Mouse (Mus musculus): ENCODE measurements around the gene Fgfr2. TPM values are rescaled to one million over a fixed set of nuclear protein-coding genes. Genes with fewer than 3 reads are reported as not detected.
"Not testable (repeated sequence)": the region's sequence is repeated elsewhere in the genome, so short reads cannot be mapped to it uniquely, and the experiment has no call there.

The Fgfr2 gene
- polyA plus RNA-seq, 1 experiment: 3.0 TPM

DNA sequence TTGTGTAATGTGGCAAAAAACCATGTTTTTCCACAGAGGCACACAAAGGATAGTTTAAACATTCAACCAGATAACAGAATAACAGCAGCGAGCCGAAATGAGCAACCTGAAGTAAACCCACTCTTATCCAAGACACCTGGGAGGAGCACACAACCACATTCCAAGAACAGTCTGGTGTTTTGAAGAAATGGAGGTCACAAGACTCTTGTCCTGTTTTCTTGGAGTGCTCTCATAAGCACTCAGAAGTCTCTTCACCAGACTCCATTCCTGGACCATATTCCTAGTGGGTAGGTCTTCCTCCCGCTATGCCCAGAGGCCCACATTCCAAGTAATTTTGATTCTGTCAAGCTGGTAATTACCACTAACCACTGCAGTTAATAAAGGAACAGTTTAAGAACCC, 1973.0 kb downstream of the Fgfr2 start:
- Histone ChIP-seq H3K27ac (ENCODE audit: control insufficient read depth, insufficient read depth, low read depth, low read length) (no peak overlapping the region), H3K27me3 (ENCODE audit: control insufficient read depth, insufficient read depth, low read length) (no peaks in the 10 kb centered on the region), H3K36me3 (ENCODE audit: control insufficient read depth, insufficient read depth, low read length) (no peaks in the 10 kb centered on the region), H3K4me1 (ENCODE audit: control insufficient read depth, insufficient read depth, low read length) (no peaks in the 10 kb centered on the region), H3K4me3 (ENCODE audit: control insufficient read depth, low read depth, low read length) (no peak overlapping the region)
- TF ChIP-seq CTCF (IDR thresholded peaks at IDR 0.05; ENCODE audit: control insufficient read depth, insufficient read depth, insufficient replicate concordance, low read depth, low read length) (no peak), POLR2A (IDR thresholded peaks at IDR 0.05; ENCODE audit: control insufficient read depth, low read depth, low read length) (no peak)

DNA sequence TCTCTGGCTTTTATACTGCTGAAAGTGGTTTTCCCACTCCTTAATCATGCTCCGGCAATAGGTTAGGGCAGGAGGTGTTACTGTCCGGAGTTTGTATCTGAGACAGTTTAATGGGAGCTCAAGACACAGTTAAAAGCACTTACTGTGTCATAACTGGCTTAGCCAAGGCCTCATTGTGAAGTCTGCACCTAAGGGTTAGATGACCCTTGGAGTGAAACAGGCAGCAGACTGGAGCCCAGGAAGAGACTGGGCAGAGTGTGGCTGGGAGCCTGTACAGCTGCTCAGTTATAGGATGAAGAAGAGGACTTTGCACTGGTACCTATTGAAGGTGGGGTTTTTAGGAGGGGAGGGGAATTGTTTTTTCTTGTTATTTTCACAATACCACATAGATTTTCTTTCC, 1976.9 kb downstream of the Fgfr2 start, which contains the start of gene 4933402N03Rik:
TSS of gene 4933402N03Rik (minus strand) at position 101 of the 400 bp plus-strand sequence.
- TF ChIP-seq POLR2A (IDR thresholded peaks at IDR 0.05; ENCODE audit: control insufficient read depth, low read depth, low read length) (no peak), CTCF (IDR thresholded peaks at IDR 0.05; ENCODE audit: control insufficient read depth, insufficient read depth, insufficient replicate concordance, low read depth, low read length) (no peak)
- H3K27me3 ChIP-seq (ENCODE audit: control insufficient read depth, insufficient read depth, low read length): no peaks in the 10 kb centered on the region
- H3K4me1 ChIP-seq (ENCODE audit: control insufficient read depth, insufficient read depth, low read length): no peaks in the 10 kb centered on the region
- peak within 1 kb of the TSS; percentile 69 for H3K4me3 ChIP-seq (ENCODE audit: control insufficient read depth, low read depth, low read length)
- no peaks in the 10 kb centered on the region for H3K36me3 ChIP-seq (ENCODE audit: control insufficient read depth, insufficient read depth, low read length)
- no peak within 1 kb of the TSS for H3K27ac ChIP-seq (ENCODE audit: control insufficient read depth, insufficient read depth, low read depth, low read length)

DNA sequence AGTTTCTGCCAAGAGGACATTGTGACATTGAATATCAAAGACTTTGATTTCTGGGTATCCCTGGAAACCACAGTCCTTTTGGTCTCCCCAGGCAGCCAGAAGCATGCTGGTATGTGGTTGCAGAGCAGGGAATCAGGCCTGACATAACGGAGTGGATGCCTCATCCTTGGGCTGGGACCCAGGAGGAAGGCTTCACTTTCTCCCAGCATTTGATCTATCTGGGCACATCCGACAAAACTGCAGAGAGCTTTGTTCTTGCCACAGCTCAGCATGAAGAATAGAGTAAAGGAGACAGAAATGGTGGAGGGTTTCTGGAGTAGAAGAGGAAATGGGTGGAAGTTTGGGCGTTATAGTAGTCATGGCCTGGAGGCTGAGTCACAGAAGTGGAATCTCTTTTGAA, 1990.0 kb downstream of the Fgfr2 start:
- Histone ChIP-seq H3K27me3 (ENCODE audit: control insufficient read depth, insufficient read depth, low read length) (no peaks in the 10 kb centered on the region), H3K4me1 (ENCODE audit: control insufficient read depth, insufficient read depth, low read length) (no peaks in the 10 kb centered on the region), H3K27ac (ENCODE audit: control insufficient read depth, insufficient read depth, low read depth, low read length) (no peak overlapping the region), H3K4me3 (ENCODE audit: control insufficient read depth, low read depth, low read length) (no peak overlapping the region), H3K36me3 (ENCODE audit: control insufficient read depth, insufficient read depth, low read length) (no peaks in the 10 kb centered on the region)
- TF ChIP-seq POLR2A (IDR thresholded peaks at IDR 0.05; ENCODE audit: control insufficient read depth, low read depth, low read length) (no peak), CTCF (IDR thresholded peaks at IDR 0.05; ENCODE audit: control insufficient read depth, insufficient read depth, insufficient replicate concordance, low read depth, low read length) (no peak)

DNA sequence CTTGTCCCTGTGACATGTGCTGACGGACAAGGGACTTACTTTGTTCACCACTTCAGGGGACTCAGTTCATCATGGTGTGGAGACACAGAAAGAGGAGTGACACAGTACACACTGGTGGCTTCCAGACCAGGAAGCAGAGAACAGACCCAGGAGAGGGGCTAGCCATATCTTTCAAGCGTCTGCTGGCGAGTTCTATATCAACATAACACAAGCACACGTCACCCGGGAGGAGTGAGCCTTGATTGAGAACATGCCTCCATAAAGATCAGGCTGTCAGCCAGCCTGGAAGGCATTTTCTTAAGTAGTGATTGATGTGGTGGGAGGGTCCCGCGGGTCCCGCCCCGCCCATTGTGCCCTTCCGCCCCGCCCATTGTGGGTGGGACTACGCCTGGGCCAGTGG, 1993.1 kb downstream of the Fgfr2 start:
- Histone ChIP-seq H3K27ac (ENCODE audit: control insufficient read depth, insufficient read depth, low read depth, low read length) (no peak overlapping the region), H3K4me3 (ENCODE audit: control insufficient read depth, low read depth, low read length) (no peak overlapping the region), H3K4me1 (ENCODE audit: control insufficient read depth, insufficient read depth, low read length) (no peaks in the 10 kb centered on the region), H3K36me3 (ENCODE audit: control insufficient read depth, insufficient read depth, low read length) (no peaks in the 10 kb centered on the region), H3K27me3 (ENCODE audit: control insufficient read depth, insufficient read depth, low read length) (no peaks in the 10 kb centered on the region)
- TF ChIP-seq POLR2A (IDR thresholded peaks at IDR 0.05; ENCODE audit: control insufficient read depth, low read depth, low read length) (no peak), CTCF (IDR thresholded peaks at IDR 0.05; ENCODE audit: control insufficient read depth, insufficient read depth, insufficient replicate concordance, low read depth, low read length) (no peak)

DNA sequence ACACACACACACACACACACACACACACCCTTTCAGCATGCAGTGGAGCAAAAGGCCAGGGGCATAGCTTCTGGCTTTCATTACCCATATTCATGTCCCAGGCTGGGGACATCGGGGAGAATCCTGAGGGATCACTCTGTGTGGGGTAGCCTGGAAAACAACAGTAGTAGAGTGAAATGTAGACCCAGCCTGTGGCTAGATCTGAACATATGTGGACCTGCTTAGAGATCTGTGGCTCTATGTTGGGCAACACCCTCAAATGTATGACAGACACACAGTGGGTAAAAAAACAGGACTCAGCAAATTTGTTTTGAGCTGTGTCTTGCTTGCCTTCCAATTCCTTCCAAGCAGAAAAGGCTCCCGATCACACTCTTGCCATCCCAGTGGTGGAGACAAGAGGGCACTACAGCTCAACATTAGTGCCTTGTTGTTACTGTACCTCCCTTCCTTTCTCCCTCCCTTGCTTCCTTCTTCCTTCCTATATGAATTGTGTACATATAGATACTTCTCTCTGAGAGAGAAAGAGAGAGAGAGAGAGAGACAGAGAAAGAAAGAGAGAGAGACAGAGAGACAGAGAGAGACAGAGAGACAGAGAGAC, 2000.8 kb downstream of the Fgfr2 start:
- H3K36me3 ChIP-seq (ENCODE audit: control insufficient read depth, insufficient read depth, low read length): no peaks in the 10 kb centered on the region
- no peak overlapping the region for H3K4me3 ChIP-seq (ENCODE audit: control insufficient read depth, low read depth, low read length)
- no peak overlapping the region for H3K27ac ChIP-seq (ENCODE audit: control insufficient read depth, insufficient read depth, low read depth, low read length)
- H3K4me1 ChIP-seq (ENCODE audit: control insufficient read depth, insufficient read depth, low read length): no peaks in the 10 kb centered on the region
- no peaks in the 10 kb centered on the region for H3K27me3 ChIP-seq (ENCODE audit: control insufficient read depth, insufficient read depth, low read length)
- TF ChIP-seq CTCF (IDR thresholded peaks at IDR 0.05; ENCODE audit: control insufficient read depth, insufficient read depth, insufficient replicate concordance, low read depth, low read length): no peak

DNA sequence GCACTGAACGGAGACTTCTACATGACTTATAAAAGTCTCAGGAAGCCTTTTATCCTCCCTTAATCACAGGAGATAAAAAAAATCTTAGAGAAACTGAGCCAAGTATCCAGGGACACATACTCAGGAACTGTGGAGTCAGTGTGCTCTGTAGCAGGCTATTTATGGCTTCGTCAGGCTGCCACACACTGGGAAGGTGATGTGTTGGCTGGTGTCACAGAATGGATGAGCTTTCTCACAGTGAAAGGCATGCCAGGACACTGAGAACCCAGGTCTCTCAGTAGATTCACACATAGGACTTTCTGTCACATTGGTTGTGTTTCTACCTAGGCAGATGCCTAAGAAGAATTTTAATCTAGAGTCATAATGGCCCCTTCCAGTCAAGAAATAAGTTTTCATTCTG, 2008.7 kb downstream of the Fgfr2 start:
- Histone ChIP-seq H3K27me3 (ENCODE audit: control insufficient read depth, insufficient read depth, low read length) (no peaks in the 10 kb centered on the region), H3K4me1 (ENCODE audit: control insufficient read depth, insufficient read depth, low read length) (no peaks in the 10 kb centered on the region), H3K4me3 (ENCODE audit: control insufficient read depth, low read depth, low read length) (no peak overlapping the region), H3K27ac (ENCODE audit: control insufficient read depth, insufficient read depth, low read depth, low read length) (no peak overlapping the region), H3K36me3 (ENCODE audit: control insufficient read depth, insufficient read depth, low read length) (no peaks in the 10 kb centered on the region)
- no peak for TF ChIP-seq CTCF (IDR thresholded peaks at IDR 0.05; ENCODE audit: control insufficient read depth, insufficient read depth, insufficient replicate concordance, low read depth, low read length)
- TF ChIP-seq POLR2A (IDR thresholded peaks at IDR 0.05; ENCODE audit: control insufficient read depth, low read depth, low read length): no peak

DNA sequence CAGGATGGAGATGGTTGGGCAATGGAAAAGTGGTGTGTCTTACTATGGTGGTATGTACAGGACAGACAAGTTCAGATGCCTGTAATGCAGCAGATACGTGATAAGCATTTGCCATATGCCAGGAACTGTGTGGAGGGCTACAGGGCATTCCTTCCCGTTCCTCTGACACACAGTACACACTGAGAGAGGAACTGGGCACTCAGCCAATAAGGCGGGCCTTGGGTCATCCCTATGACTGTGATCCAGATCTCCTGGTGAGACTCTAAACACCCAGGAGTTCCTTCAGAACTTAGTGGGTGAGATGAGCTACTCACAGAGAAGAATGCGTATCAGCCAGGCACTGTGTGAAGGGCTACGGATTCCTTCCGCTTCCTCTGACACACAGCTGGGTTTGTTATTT, 2009.5 kb downstream of the Fgfr2 start:
- Histone ChIP-seq H3K4me1 (ENCODE audit: control insufficient read depth, insufficient read depth, low read length) (no peaks in the 10 kb centered on the region), H3K4me3 (ENCODE audit: control insufficient read depth, low read depth, low read length) (no peak overlapping the region), H3K27ac (ENCODE audit: control insufficient read depth, insufficient read depth, low read depth, low read length) (no peak overlapping the region), H3K36me3 (ENCODE audit: control insufficient read depth, insufficient read depth, low read length) (no peaks in the 10 kb centered on the region), H3K27me3 (ENCODE audit: control insufficient read depth, insufficient read depth, low read length) (no peaks in the 10 kb centered on the region)
- TF ChIP-seq CTCF (IDR thresholded peaks at IDR 0.05; ENCODE audit: control insufficient read depth, insufficient read depth, insufficient replicate concordance, low read depth, low read length) (no peak), POLR2A (IDR thresholded peaks at IDR 0.05; ENCODE audit: control insufficient read depth, low read depth, low read length) (no peak)

DNA sequence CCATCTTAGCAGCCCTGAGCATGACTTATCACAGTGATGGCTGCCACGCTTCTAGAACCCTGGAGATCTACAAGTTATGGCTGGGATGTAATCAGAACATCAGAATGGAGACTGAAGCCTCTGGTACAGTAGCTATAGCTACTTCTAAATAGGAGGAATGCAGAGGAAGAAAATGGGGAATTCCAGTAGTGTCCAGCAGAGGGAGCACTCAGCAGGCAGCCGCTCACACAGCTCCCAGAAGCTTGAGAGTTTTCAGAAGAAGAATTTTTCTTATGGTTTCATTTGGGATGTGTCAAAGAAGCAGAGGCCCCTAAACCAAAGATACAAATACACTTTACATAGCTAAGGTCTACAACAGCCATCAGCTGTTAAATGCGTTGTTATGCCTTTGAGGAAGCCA, 2010.7 kb downstream of the Fgfr2 start:
- TF ChIP-seq POLR2A (IDR thresholded peaks at IDR 0.05; ENCODE audit: control insufficient read depth, low read depth, low read length) (no peak), CTCF (IDR thresholded peaks at IDR 0.05; ENCODE audit: control insufficient read depth, insufficient read depth, insufficient replicate concordance, low read depth, low read length) (peak; percentile 56; the same call in 1 of the 2 replicates)
- H3K36me3 ChIP-seq (ENCODE audit: control insufficient read depth, insufficient read depth, low read length): no peaks in the 10 kb centered on the region

DNA sequence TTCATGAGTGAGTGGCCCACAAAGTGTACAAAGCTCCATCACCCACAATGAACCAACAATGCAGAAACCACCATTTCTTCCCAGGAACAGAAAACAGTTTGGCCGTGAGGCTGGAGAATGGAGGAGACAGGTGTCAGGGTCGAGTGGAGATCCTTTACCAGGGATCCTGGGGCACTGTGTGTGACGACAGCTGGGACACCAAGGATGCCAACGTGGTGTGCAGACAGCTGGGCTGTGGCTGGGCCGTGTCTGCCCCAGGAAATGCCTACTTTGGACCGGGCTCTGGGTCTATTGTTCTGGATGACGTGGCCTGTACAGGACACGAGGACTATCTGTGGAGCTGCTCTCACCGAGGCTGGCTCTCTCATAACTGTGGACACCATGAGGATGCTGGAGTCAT, 2040.7 kb downstream of the Fgfr2 start:
- H3K4me3 ChIP-seq (ENCODE audit: control insufficient read depth, low read depth, low read length); H3K27ac ChIP-seq (ENCODE audit: control insufficient read depth, insufficient read depth, low read depth, low read length); H3K27me3 ChIP-seq (ENCODE audit: control insufficient read depth, insufficient read depth, low read length); H3K4me1 ChIP-seq (ENCODE audit: control insufficient read depth, insufficient read depth, low read length); H3K36me3 ChIP-seq (ENCODE audit: control insufficient read depth, insufficient read depth, low read length): not testable (repeated sequence)

More for the DNA sequence above, 2010.7 kb downstream of the Fgfr2 start:
- Histone ChIP-seq H3K4me3 (ENCODE audit: control insufficient read depth, low read depth, low read length) (no peak overlapping the region), H3K27ac (ENCODE audit: control insufficient read depth, insufficient read depth, low read depth, low read length) (no peak overlapping the region), H3K4me1 (ENCODE audit: control insufficient read depth, insufficient read depth, low read length) (no peaks in the 10 kb centered on the region), H3K27me3 (ENCODE audit: control insufficient read depth, insufficient read depth, low read length) (no peaks in the 10 kb centered on the region)
